Mouse (Mus musculus) right cerebral cortex, adult 2 months (tissue): ENCODE results near the gene Ccl2.

ENCODE experiments used
- DNase-seq, 2 experiments: peaks; one replicate each; pipeline ENCODE4 v3.0.0; 2021 to 2022; ENCODE audit warnings: low spot score in 2 of 2

Gene Ccl2

DNA sequence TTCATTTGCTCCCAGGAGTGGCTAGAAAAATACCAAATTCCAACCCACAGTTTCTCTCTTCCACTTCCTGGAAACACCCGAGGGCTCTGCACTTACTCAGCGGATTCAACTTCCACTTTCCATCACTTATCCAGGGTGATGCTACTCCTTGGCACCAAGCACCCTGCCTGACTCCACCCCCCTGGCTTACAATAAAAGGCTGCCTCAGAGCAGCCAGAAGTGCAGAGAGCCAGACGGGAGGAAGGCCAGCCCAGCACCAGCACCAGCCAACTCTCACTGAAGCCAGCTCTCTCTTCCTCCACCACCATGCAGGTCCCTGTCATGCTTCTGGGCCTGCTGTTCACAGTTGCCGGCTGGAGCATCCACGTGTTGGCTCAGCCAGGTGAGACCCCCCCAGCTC is at the start of gene Ccl2:
Ccl2 (plus strand) TSS at position 216 of the 400 bp plus-strand sequence.
- peak; percentile 27 to 48 for DNase-seq

- DNase-seq = peak; percentile 83 to 85
Measured at GRCm38 (mm10) chr11:81996172-81996841, 39.1 kb upstream of the Ccl2 start.

- DNase-seq = no peak
Measured at GRCm38 (mm10) chr11:81997085-81997484, 38.3 kb upstream of the Ccl2 start.

GRCm38 (mm10) chr11:81998646-81999045 is 36.7 kb upstream of the Ccl2 start:
- DNase-seq = no peak

GRCm38 (mm10) chr11:81999469-81999868 is 35.9 kb upstream of the Ccl2 start:
- DNase-seq = no peak

DNA sequence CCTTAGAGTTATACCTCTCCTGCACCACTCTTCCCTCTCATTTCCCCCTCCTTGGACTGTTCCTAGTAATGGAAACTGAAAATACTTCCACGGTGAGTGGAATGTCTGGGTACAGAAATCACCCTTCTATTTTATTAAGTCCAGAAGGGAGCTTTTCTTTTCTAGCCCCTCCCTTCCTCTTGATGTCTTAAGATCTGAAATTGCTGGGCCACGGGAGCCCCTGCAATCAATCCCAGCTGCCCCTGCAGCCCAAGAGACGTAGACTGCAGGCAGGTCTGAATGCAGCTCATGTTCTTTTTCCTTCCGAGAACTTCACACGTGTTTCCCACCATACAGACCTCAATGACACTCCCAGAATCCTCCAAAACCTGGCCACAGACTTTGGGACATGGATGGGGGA is 34.8 kb upstream of the Ccl2 start:
- DNase-seq = no peak

GRCm38 (mm10) chr11:82004810-82005209 is 30.6 kb upstream of the Ccl2 start:
- no peak for DNase-seq

GRCm38 (mm10) chr11:82006796-82007423 is 28.5 kb upstream of the Ccl2 start:
- no peak for DNase-seq

GRCm38 (mm10) chr11:82010115-82010514 is 25.3 kb upstream of the Ccl2 start:
- peak; percentile 26 to 33 for DNase-seq

DNA sequence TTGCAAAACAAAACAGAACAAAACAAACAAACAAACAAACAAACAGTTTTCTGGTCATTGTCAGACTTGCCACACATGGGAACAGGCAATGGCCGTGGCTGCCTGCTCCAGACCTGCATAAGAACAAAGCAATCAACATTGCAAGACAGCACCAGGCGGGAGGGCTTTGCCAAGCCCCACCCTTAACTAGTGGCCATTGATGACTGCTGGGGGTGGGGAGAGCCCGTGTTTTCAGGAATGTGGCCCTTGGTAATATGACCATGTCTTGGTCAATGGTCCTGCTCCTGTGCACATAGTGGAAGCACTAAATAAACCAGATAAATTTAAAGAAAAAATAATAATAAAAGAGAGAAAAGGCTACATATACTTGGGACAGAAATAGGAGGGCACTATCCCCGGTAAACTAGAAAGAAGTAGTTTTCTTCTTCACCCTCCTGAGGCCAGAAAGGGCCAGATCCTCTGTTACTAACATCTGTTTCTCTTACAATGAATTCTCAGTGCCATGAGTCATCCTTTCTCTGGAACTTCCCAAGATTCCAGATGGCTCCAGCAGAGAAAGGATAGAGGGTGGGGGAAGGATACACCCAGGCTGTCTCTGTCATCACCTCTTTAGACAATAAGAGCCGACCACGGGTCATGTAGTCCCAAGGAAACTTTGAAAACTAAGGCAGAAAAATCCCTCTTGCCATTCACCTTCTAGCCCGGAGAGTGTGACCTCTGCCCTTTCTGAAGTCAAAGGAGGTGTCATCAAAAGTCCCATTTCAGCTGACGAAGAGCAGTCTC is 23.8 kb upstream of the Ccl2 start:
- no peak for DNase-seq

DNA sequence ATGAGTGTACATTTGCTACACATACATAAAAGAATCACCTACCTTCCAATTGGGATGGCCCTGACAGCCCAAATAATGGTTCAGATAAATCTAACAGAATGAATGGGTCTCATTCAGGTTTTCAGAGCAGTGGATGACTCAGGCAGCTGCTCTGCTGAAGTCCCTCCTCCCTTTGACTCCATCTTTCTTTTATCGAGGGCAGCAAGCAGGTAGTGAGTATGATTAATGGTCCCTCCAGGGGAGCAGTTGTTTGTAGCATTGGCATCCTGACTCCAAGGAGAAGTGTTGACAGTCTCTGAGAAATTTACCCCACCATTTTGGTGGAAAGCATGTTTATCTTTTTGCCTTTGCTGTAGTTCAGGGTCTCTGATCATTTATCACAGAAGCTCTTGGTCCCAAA is 21.6 kb upstream of the Ccl2 start:
- no peak for DNase-seq

DNA sequence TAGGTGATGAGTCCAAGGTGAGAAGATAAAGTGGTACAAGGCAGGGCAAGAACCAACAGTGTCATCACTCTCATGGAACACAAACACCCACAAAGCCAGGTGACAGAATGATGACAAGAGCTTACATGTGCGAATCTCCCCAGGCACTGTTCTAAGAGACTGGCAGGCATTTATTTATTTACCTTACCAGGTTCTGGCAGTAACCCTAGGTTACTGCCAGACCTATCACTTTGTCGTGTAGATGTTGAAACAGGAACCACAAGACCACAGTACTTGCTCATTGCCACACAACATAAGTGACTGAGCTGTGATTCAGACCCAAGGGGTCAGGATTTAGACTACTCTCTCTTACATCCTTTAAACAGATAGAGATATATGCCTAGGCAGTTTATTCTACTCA is 20.3 kb upstream of the Ccl2 start:
- DNase-seq = no peak

- DNase-seq = no peak
Measured at GRCm38 (mm10) chr11:82016181-82016780, 19.1 kb upstream of the Ccl2 start.

DNA sequence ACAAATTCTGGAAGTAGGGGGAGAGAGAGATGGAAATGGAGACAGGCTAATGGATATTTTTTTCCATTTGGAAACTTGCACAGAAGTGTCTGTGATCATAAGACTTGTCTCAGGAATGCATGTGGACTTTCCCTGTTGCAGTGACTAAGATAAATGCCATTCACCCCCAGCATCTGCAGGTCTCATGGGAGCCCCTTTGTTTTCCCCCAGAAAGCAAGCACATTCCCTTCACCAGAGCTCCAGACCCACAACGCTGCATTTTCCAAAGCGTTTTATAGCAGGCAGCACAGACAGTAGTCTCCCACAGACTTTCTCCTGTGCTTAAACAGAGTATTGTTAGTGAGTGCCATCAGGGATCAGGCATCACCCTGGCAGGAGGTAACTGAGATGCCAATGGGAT is 16.0 kb upstream of the Ccl2 start:
- no peak for DNase-seq

DNA sequence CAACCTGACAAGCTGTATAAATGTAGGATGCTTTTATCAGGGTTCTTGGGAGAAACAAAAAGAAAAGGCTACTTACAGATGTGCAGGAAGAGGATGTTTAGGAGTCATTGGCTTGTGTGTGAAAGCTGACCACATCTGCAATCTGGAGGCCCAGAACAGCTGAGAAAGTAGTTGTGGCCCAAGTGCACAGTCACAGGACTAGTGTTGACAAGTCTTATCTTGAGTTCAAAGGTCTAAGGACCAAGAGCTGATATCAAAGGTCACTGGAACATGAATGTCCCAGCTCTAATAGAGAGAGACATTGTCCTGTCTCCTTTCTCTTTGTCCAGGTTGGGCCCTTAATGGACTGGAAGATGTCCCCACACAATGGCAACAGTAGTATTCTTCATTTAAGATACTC is 15.6 kb upstream of the Ccl2 start:
- DNase-seq = no peak

DNA sequence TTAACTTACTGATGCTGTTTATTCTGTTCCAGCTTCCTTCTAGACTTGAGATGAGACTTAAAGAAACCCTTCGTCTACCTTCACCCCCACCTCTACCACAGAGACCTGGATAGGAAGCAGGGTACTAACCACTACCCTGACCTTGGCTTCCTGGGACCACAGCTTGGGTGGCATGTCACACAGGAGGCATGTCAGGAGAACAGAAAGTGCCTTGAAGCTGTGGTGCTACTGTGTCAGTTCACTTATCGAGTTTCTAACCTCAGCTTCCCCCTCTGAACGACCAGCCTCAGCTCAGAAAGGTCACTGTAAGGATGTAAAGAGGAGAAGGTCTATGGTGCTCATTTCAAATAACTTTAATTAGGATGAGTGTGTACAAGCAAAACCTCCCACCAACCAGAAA is 14.0 kb upstream of the Ccl2 start:
- DNase-seq = no peak

GRCm38 (mm10) chr11:82022504-82023056 is 12.8 kb upstream of the Ccl2 start:
- no peak for DNase-seq

- no peak for DNase-seq
Measured at GRCm38 (mm10) chr11:82023769-82024168, 11.6 kb upstream of the Ccl2 start.

GRCm38 (mm10) chr11:82030171-82030570 is 5.2 kb upstream of the Ccl2 start:
- no peak for DNase-seq

GRCm38 (mm10) chr11:82032136-82032535 is 3.2 kb upstream of the Ccl2 start:
- no peak for DNase-seq

DNA sequence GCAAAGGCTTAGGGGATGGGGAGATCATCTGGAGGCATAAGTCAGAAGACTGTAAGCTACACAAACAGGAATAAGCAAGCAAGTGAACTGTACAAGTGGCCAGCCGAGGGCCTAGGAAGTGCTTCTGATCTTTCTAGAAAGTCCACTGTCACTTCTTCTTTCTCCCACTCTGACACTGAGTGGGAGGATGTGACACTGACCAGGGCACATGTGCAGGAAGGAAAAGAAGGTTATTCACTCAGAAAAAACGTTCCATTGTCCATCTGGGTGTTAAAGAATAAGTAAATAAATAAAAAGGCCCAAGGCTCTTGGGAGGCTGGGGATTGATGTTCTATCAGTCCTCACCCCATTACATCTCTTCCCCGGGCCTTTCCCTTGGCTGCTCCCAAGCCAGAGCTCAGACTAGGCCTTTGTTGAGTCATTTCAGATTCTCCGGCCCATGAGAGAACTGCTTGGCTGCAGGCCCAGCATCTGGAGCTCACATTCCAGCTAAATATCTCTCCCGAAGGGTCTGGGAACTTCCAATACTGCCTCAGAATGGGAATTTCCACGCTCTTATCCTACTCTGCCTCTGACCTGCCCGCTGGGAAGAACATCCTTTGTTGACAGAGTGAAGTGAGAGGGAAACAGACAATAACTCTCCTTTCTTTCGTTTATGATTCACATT is 2.6 kb upstream of the Ccl2 start:
- no peak for DNase-seq

GRCm38 (mm10) chr11:82034446-82034845 is 925 bp upstream of the Ccl2 start:
- no peak for DNase-seq
